19 mouse cellular contexts compared by ENCODE assay signal in genomic region chr17:4984691-4985090, GRCm38 (mm10). TPM values are rescaled to one million over a fixed set of nuclear protein-coding genes. Genes with fewer than 3 reads are reported as not detected.
DNase-seq lines count a peak whose midpoint lies in the region; ATAC-seq lines count a peak whose summit lies in the region.
"Had no signal": no experiment of that assay in that cellular context is flagged by ENCODE, and none has a peak within 500 bp of the region (broad histone marks: within the 10 kb centered on the region; RNA-seq: fewer than 3 reads in every experiment).

No protein-coding gene starts in this region.

- DNase-seq in heart, adult 11 months = peak; percentile 55
- no peak for DNase-seq in heart, adult 18-20 months
- peak; percentile 72 for DNase-seq in R1 (ENCODE audit: low read depth, low spot score)
- DNase-seq in left cerebral cortex, postnatal 14 days (ENCODE audit: low spot score in 2 of 2) = no peak
- no peak for DNase-seq in urinary bladder, adult 2 months (ENCODE audit: low spot score)
- DNase-seq: adrenal gland, adult 8-10 months; adrenal gland, postnatal 14 days; adrenal gland, postnatal 36 days; cerebellum, adult 11-12 months; cerebellum, adult 2 months; cerebellum, adult 9-10 months; cerebellum, postnatal 10 days; cerebellum, postnatal 25 days; forebrain, postnatal 0 days had no signal

- intact Hi-C loops in left cerebral cortex, postnatal 14 days (cut with DNase I) = no loop called here

- 0 out of 2 replicates have a peak, but pooled peaks have one; percentile 25 for ATAC-seq in granulocyte monocyte progenitor cell, adult 5-6 weeks (replicated peaks; ENCODE audit: poor library complexity, severe bottlenecking)
- ATAC-seq: activated CD4-positive, CD25-positive, alpha-beta regulatory T cell, adult 4 months; forebrain, embryonic 13.5 days; forebrain, embryonic 15.5 days; forebrain, postnatal 0 days; Patski had no signal

RNA-seq across cellular contexts. Expression of gene Arid1b, which starts 9.4 kb away (rescaled TPM):
- total RNA-seq in heart, adult 18-20 months (2021) = 10 to 100 TPM; 23.5 to 27.7 TPM
- 39.2 and 51.1 TPM in 2 replicates for total RNA-seq in granulocyte monocyte progenitor cell, adult 5-6 weeks (2014; fragmentation: Nextera tagmentation)
- total RNA-seq in granulocyte monocyte progenitor cell, adult 5-6 weeks (2017) = 24.1 and 29.4 TPM in 2 replicates
- total RNA-seq in left cerebral cortex, postnatal 14 days (2021) = 10 to 100 TPM; 77.7 to 79.6 TPM
- polyA plus RNA-seq in urinary bladder, adult 2 months (2012; rRNA removed) = 10.8 and 19.0 TPM in 2 replicates

Comparison
In these comparisons a context has a peak if more than half of its experiments do, and no peak if none do; other contexts are left out.
1. DNase-seq: peak in heart, adult 11 months (single experiment) and R1 (single experiment); none in heart, adult 18-20 months (0 of 2), left cerebral cortex, postnatal 14 days (0 of 2) and urinary bladder, adult 2 months (single experiment).